Mouse (Mus musculus) midbrain, embryonic 14.5 days (tissue): ENCODE data around the gene Galk2. TPM values are rescaled to one million over a fixed set of nuclear protein-coding genes. Genes with fewer than 3 reads are reported as not detected.

Source experiments
- ATAC-seq: fragments of 200-750 bp; cut with Nextera tagmentation; 2 replicates; pipeline ENCODE4 v1.8.0; 2017; ENCODE audit warnings: moderate number of reproducible peaks, moderate library complexity; ENCODE audit not compliant: low FRiP score, low TSS enrichment
- DNase-seq: peaks from one replicate; pipeline ENCODE4 v3.0.0-alpha.2; 2015
- H3K27ac ChIP-seq: fragments of 300-500 bp; sonication (generic); replicated peaks from 2 replicates; pipeline ENCODE4 v1.5.1; 2014; ENCODE audit warnings: mild to moderate bottlenecking, low read depth, low read length, moderate library complexity
- H3K27me3 ChIP-seq: fragments of 300-500 bp; sonication (generic); 2 replicates; pipeline ENCODE4 v1.6.1; 2014; ENCODE audit warnings: low read length, control low read depth, mixed read lengths; ENCODE audit not compliant: control insufficient read depth, insufficient read depth
- H3K36me3 ChIP-seq: fragments of 300-500 bp; sonication (generic); 2 replicates; pipeline ENCODE4 v1.6.1; 2014; ENCODE audit warnings: low read length, control low read depth; ENCODE audit not compliant: control insufficient read depth, insufficient read depth
- H3K4me1 ChIP-seq: fragments of 300-500 bp; sonication (generic); 2 replicates; pipeline ENCODE4 v1.6.1; 2014; ENCODE audit warnings: mild to moderate bottlenecking, antibody characterized with exemption, low read length, control low read depth; ENCODE audit not compliant: control insufficient read depth, insufficient read depth
- H3K4me2 ChIP-seq: fragments of 300-500 bp; sonication (generic); 2 replicates; pipeline ENCODE4 v1.6.1; 2014; ENCODE audit warnings: mild to moderate bottlenecking, low read length, moderate library complexity
- H3K4me3 ChIP-seq: fragments of 300-500 bp; sonication (generic); replicated peaks from 2 replicates; pipeline ENCODE4 v1.5.1; 2014; ENCODE audit warnings: low read depth, low read length
- H3K9ac ChIP-seq: fragments of 300-500 bp; sonication (generic); replicated peaks from 2 replicates; pipeline ENCODE4 v1.6.1; 2014; ENCODE audit warnings: mild to moderate bottlenecking, low read length, moderate library complexity
- H3K9me3 ChIP-seq: fragments of 300-500 bp; sonication (generic); 2 replicates; pipeline ENCODE4 v1.6.1; 2016; ENCODE audit warnings: low read length, control low read depth, mixed read lengths; ENCODE audit not compliant: control insufficient read depth
- WGBS: fragments of 180-500 bp; shearing (Covaris S2); extraction: QIAGEN DNeasy Blood & Tissue Kit; methylation state at CpG from one replicate; pipeline ENCODE4 v1.1.7; 2014; 5-methylcytosine and 5-hydroxymethylcytosine counted together
- polyA plus RNA-seq: library from polyadenylated mRNA; unstranded; fragments of >200 nt; fragmentation: Nextera tagmentation; extraction: Ambion mirVana; gene quantifications from 2 replicates; pipeline ENCODE4 v1.2.1, GENCODE M21; 2014

Gene Galk2
- polyA plus RNA-seq, 1 experiment from 2014 or later, result 29.6 TPM

DNA sequence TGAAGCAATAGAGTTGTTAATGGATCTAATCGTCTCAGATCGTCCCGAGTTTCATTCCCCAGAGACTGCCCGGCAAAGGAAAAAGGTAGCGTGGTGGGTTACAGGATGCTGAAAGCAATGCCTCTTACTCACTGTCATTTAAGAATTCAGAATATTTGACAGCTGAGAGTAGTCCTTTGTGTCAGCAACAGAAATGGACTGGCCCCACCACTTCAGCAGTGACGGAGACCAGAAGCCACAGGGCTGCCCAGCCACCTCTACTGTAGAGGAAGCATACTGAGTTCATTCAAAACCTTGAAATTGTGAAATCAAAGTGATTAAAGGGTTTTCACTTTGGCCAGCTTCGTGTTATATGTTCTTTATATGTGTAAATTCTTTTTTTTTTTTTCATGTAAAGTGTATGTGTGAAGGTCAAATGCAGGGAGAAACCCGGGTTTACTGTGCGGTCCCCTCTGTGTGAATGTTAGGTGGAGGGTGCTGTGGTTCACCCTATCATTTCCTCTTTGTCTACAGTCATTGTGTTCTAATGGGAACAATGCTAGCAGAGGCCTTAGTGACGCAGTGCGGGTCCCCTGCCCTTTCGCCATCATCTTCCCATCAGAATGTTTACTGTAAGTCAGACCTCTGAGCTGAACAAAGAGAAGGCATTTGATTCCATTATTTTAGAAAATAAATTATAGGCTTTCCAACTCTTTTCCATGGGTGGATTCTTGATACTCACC lies 156.2 kb downstream of the Galk2 start:
- H3K9ac ChIP-seq, result no peak overlapping the region
- DNase-seq, result peak; percentile 46
- H3K27ac ChIP-seq, result peak overlapping the region; percentile 65
- ATAC-seq, result peak; percentile 60; the same call in 1 of the 2 replicates
- H3K4me1 ChIP-seq, result peaks cover 19% of the 10 kb centered on the region
- no peaks in the 10 kb centered on the region for H3K36me3 ChIP-seq
- H3K4me2 ChIP-seq, result no peak overlapping the region; the same call in 1 of the 2 replicates
- no peak overlapping the region for H3K4me3 ChIP-seq
- 22% methylated on average over 12 of the region's 12 CpGs for WGBS
- no peaks in the 10 kb centered on the region for H3K27me3 ChIP-seq
- H3K9me3 ChIP-seq, result no peaks in the 10 kb centered on the region

DNA sequence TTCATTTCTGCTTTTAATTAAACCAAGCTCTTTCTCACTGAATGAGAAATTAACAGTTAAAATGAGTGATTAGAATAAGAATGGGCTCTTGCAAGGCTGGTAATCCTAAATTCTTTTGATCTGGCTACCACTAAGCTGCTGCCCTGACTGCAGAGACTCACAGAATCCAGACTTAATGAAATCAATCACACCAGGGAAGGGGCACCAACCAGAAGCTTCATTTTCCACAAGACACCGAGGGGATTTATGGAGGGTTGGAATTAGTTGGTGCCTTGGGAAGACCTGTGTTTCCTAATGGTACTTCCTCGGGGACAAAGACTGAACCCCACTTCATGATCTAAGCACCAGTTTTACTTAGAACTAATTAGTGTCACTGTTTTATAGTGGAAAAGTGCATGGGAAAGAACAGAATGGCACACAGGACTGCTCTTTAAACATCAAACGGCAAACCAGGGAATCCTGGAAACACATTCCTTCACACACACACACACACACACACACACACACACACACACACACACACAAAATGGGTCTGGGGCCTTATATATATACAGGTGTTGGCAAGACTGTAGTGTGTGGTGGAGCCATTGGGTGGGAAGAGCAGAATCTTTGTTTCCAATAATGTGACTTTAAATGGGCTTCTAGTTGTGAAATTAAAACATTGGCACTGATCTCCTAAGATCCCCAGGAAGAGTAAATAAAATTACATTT lies 157.0 kb downstream of the Galk2 start:
- DNase-seq, result peak; percentile 67
- peak; percentile 64; the same call in 1 of the 2 replicates for ATAC-seq

DNA sequence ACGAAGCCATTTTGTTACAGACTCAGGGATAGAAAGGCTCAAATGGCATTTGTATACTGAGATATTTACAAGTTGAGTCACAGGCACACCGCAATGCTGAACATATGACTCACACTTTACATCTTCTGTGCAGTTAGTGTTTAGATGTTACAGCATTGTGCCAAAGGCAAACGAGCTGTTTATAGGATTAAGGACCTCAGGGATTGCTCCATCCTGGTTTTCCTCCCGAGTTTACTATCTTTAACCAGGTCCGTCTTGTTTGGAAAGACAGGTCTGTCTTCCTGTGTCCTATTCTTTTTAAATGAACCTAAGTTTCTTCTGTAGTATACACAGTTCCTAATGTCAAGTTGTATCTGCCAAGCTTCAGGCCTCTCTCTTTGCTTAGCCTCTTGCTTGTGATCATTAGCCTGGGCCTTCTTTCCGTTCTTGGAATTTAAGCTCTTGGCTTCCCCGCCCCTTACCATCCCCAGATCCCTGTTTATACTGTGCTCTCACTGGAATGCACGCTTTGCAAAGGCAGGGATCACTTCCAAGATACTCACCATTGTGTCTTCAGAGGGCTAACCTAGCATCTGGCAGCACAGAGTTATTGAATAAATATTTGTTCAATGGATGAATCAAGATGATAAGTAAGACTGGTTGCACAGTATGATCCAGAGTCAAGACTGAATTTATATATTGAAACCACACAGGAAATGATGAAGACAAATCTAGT lies 172.4 kb downstream of the Galk2 start:
- H3K4me2 ChIP-seq, result no peak overlapping the region

More for the DNA sequence above, 157.0 kb downstream of the Galk2 start:
- Histone ChIP-seq H3K9ac (no peak overlapping the region), H3K4me2 (no peak overlapping the region), H3K27ac (peak overlapping the region; percentile 65; the same call in 1 of the 2 replicates), H3K4me3 (no peak overlapping the region), H3K36me3 (no peaks in the 10 kb centered on the region), H3K4me1 (peaks cover 19% of the 10 kb centered on the region), H3K9me3 (no peaks in the 10 kb centered on the region), H3K27me3 (no peaks in the 10 kb centered on the region)
- WGBS, result 12% methylated on average over 3 of the region's 3 CpGs

DNA sequence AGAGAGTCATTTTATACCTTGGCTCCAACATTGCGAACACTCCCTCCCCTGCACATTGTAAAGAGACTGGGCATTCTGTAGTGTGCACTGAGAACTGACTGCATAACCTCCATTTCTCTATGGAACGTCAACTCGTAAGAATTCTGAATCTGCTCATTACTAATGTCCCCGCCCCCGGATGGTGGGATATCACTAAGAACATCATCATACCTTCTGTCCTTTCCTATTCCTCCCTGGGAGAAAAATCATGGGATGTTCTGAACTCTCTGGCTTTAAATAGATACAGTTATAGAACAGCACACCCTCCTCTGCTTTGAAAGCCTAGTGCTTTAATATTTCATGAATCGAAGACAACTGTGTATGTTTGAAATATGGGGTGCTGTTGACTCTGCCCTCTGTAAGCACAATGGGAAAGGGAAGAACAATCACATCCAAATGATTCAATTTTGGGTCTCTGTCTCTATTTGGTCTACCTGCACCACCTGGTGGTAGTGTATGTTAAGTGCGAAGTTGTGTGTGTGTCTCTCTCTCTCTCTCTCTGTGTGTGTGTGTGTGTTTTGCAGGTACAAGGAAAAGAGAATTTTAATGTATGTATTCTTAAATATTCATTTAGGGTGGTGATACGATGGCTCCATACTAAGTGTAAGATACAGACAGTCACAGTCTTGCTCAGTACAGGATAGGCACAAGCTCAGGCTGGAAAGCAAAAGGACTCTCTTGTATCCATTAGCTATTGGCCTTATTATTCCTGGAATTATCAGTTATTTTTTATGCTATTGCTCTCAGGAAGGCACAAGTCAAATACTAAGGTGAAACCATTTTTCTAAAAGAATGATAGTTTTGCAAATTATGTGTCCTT lies 174.4 kb downstream of the Galk2 start:
- WGBS, result 81% methylated on average over 8 of the region's 8 CpGs

More for the DNA sequence above, 172.4 kb downstream of the Galk2 start:
- Histone ChIP-seq H3K4me3 (no peak overlapping the region), H3K27ac (no peak overlapping the region), H3K9me3 (no peaks in the 10 kb centered on the region), H3K4me1 (no peaks in the 10 kb centered on the region), H3K36me3 (no peaks in the 10 kb centered on the region), H3K9ac (no peak overlapping the region), H3K27me3 (no peaks in the 10 kb centered on the region)
- no peak for DNase-seq
- no peak for ATAC-seq
- WGBS, result 66% methylated on average over 8 of the region's 8 CpGs

More for the DNA sequence above, 174.4 kb downstream of the Galk2 start:
- Histone ChIP-seq H3K27ac (no peak overlapping the region), H3K36me3 (no peaks in the 10 kb centered on the region), H3K4me2 (no peak overlapping the region), H3K4me1 (no peaks in the 10 kb centered on the region), H3K27me3 (no peaks in the 10 kb centered on the region), H3K9ac (no peak overlapping the region), H3K4me3 (no peak overlapping the region), H3K9me3 (no peaks in the 10 kb centered on the region)
- DNase-seq (peak; percentile 74), ATAC-seq (peak; percentile 34; the same call in 1 of the 2 replicates)

Other genes with a start within 250 kb of the Galk2 start
- gene Cep152, start 234.0 kb upstream of the Galk2 start, polyA plus RNA-seq, result 2.2 and 3.9 TPM in 2 replicates
- gene Eid1, start 186.0 kb upstream of the Galk2 start, polyA plus RNA-seq, result 543 and 574 TPM in 2 replicates
- gene Shc4, start 135.0 kb upstream of the Galk2 start, polyA plus RNA-seq, result 2.0 and 2.2 TPM in 2 replicates
- gene Secisbp2l, start 76.2 kb upstream of the Galk2 start, polyA plus RNA-seq, result 38.3 and 40.2 TPM in 2 replicates
- gene Cops2, start within 50 bp of the Galk2 start, polyA plus RNA-seq, result 68.4 and 82.8 TPM in 2 replicates
- 0.18 and 0.28 TPM in 2 replicates for gene Fgf7, start 175.5 kb downstream of the Galk2 start, polyA plus RNA-seq